Mouse (Mus musculus) heart, embryonic 14.5 days (tissue): ENCODE measurements around the gene Chst15. TPM values are rescaled to one million over a fixed set of nuclear protein-coding genes. Genes with fewer than 3 reads are reported as not detected.

Experiments
- ATAC-seq: fragments of 200-750 bp; cut with Nextera tagmentation; 2 replicates; pipeline ENCODE4 v1.8.0; 2017; ENCODE audit warnings: low read depth, moderate TSS enrichment; ENCODE audit not compliant: insufficient number of reproducible peaks, insufficient read depth, low FRiP score
- H3K27ac ChIP-seq, 2 experiments: fragments of 200-500 bp in 1 of 2; fragments of 300-500 bp in 1 of 2; sonication (generic) in 1 of 2; replicated peaks in 1 of 2; 2 replicates each; pipeline ENCODE4 v1.5.1; 2012 to 2014; ENCODE audit warnings: low read depth in 2 of 2, low read length in 2 of 2, control low read depth in 1 of 2, mild to moderate bottlenecking in 1 of 2, mixed read lengths in 1 of 2; ENCODE audit not compliant: control insufficient read depth in 1 of 2, insufficient read depth in 1 of 2
- H3K27me3 ChIP-seq: fragments of 300-500 bp; sonication (generic); 2 replicates; pipeline ENCODE4 v1.6.1; 2014; ENCODE audit warnings: mild to moderate bottlenecking, low read length, control low read depth; ENCODE audit not compliant: control insufficient read depth, insufficient read depth
- H3K36me3 ChIP-seq: fragments of 300-500 bp; sonication (generic); 2 replicates; pipeline ENCODE4 v1.6.1; 2014; ENCODE audit warnings: mild to moderate bottlenecking, control low read depth, low read length, mixed read lengths; ENCODE audit not compliant: control insufficient read depth, insufficient read depth
- H3K4me1 ChIP-seq, 2 experiments: fragments of 200-500 bp in 1 of 2; fragments of 300-500 bp in 1 of 2; sonication (generic) in 1 of 2; 2 replicates each; pipeline ENCODE4 v1.6.1; 2012 to 2014; ENCODE audit warnings: low read length in 2 of 2, control low read depth in 1 of 2, mixed read lengths in 1 of 2; ENCODE audit not compliant: control insufficient read depth in 2 of 2, insufficient read depth in 2 of 2
- H3K4me2 ChIP-seq: fragments of 300-500 bp; sonication (generic); 2 replicates; pipeline ENCODE4 v1.6.1; 2014; ENCODE audit warnings: mild to moderate bottlenecking, low read length
- H3K4me3 ChIP-seq, 2 experiments: fragments of 200-500 bp in 1 of 2; fragments of 300-500 bp in 1 of 2; sonication (generic) in 1 of 2; 2 replicates each; pipeline ENCODE4 v1.5.1; 2012 to 2014; ENCODE audit warnings: low read length in 2 of 2, mild to moderate bottlenecking in 2 of 2, control low read depth in 1 of 2, low read depth in 1 of 2, moderate library complexity in 1 of 2; ENCODE audit not compliant: control insufficient read depth in 1 of 2, insufficient read depth in 1 of 2
- H3K9ac ChIP-seq: fragments of 300-500 bp; sonication (generic); 2 replicates; pipeline ENCODE4 v1.6.1; 2014; ENCODE audit warnings: mild to moderate bottlenecking, low read length
- H3K9me3 ChIP-seq: fragments of 300-500 bp; sonication (generic); 2 replicates; pipeline ENCODE4 v1.6.1; 2016; ENCODE audit warnings: low read length, control low read depth; ENCODE audit not compliant: control insufficient read depth
- WGBS: fragments of 180-500 bp; shearing (Covaris S2); extraction: QIAGEN DNeasy Blood & Tissue Kit; methylation state at CpG from one replicate; pipeline ENCODE4 v1.1.7; 2014; 5-methylcytosine and 5-hydroxymethylcytosine counted together
- polyA plus RNA-seq: library from polyadenylated mRNA; unstranded; fragments of >200 nt; fragmentation: Nextera tagmentation; extraction: Ambion mirVana; gene quantifications from 2 replicates; pipeline ENCODE4 v1.2.1, GENCODE M21; 2014

Chst15 gene
- polyA plus RNA-seq, 1 experiment from 2014 or later = 3.3 TPM

DNA sequence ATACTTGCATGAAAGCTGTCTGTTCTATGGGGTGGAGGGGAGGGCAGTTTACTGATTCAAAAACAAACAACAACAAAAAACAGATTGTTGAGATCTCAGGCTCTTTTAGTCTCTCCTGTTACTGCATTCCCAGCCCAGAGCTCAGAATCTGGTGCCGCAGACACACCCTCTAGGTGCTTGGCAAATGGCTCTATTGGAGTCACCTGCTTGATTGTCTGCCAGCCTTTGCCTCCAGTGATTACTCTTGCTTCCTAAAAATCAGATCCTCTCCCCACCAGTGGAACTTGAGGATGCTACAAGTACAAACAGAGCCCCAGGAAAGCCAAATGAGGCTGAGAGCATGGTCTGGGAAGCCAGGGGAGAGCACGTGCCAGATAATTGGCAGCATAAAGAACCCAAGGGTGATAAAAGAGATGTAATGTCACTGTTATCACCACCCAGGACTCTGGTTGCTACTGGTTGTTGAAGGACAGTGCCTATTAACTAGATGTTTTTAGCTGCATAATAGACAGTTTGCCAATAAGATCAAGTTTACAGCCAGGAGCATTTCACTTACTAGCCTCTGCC lies 4.4 kb upstream of the Chst15 start:
- Histone ChIP-seq H3K27me3 (no peaks in the 10 kb centered on the region), H3K4me2 (no peak overlapping the region), H3K9me3 (no peaks in the 10 kb centered on the region), H3K4me3 (no peak overlapping the region), H3K4me1 (peaks cover 6 to 8% of the 10 kb centered on the region in 2 experiments; a peak in 2 of 4 replicates), H3K27ac (no peak overlapping the region), H3K36me3 (no peaks in the 10 kb centered on the region), H3K9ac (no peak overlapping the region)
- WGBS = 59% methylated on average over 2 of the region's 2 CpGs
- ATAC-seq = no peak

DNA sequence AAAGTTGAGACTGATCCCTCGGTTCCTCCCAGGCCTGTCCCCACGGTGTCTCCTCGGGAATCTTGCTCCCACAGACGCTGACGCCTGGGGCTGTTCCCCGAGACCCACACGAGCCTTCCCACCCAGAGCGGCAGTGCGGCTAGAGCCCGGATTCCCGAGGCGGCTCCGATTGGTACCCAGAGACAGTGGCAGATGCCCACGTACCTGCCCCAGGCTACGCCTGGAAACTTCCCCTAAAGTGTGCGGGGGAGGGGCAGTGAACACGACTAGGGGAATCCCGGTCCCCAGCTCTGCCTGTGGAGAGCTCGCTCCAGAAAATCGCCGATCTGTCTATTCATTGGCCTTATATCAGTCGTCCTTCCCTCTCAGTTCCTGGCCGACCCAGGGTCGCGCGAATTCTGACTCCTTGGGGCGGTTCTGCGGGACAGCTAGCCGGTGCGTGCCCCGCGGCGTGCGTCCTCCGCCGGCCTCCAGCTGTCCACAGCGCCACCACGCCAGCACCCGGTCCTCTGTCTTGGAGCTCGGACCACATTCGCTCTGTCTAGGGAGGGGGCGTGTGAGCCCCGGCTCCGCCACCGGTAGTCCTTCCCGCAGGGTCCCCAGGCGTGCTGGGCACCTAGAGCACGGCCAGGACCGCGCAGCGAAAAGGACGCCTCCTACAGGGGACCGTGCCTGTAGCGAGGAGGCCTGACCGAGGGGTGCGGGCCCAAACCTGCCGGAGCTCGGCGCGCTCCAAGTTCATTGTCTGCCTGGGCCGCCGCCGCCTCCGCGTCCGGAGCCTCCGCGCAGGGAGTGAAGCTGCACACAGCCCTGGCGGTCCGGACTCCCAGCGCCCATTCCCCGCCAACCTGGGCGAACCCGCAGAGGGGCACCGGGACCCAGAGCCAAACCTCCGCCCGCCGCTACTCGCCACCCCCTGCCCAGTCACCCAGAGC lies 660 bp downstream of the Chst15 start:
- peak overlapping the region; percentile 9 to 39; a peak in 2 of 4 replicates for H3K27ac ChIP-seq
- H3K9me3 ChIP-seq = no peaks in the 10 kb centered on the region
- WGBS = under 1% methylated on average over 79 of the region's 79 CpGs
- peak overlapping the region; percentile 68 to 79 for H3K4me3 ChIP-seq
- peak overlapping the region; percentile 100 for H3K4me2 ChIP-seq
- H3K9ac ChIP-seq = peak overlapping the region; percentile 82
- no peaks in the 10 kb centered on the region for H3K4me1 ChIP-seq
- ATAC-seq = peak; percentile 77
- no peaks in the 10 kb centered on the region for H3K36me3 ChIP-seq
- no peaks in the 10 kb centered on the region for H3K27me3 ChIP-seq

DNA sequence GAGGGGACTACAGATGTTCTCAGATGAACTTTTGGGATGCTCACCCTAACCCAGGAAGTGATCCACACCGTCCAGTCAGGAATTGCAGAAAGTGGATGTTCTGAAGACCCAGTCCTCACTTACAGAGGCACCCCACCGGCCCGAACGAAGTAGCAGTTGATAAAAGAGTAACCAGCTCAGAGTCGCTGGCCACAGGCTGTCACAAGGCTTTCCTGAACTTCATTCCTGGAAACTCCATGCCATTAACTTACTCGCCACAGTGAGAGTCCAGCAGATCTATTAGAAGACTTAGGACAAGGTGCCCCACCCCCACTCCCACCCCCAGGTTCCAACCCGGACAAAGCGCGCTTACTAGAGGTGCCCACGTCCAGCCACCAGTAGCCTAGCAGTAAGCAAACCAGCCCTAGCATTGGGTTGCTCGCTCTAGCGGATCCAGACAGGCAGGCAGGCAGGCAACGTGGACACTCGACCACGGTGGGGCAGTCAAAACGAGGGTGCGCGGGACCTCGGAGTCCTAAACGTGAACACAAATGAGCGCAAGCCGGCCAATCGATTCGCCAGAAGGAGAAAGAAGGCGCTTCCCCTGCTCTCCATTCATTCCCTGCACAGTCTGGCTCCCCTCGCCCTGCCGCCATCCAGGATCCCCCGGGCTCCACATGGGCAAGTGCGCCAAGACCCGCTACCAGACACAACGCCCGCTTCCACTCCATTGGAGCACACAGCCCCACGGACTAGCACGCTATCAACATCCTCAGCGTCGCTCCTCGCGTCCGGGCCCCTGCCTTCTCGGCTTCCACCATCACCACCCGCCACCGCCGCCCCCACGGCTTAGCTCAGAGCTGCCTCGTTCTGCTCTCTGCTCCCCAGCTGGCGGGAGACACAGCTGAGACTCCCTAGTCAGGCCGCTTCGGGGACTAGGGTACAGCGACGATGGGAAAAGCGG lies 1.6 kb downstream of the Chst15 start:
- Histone ChIP-seq H3K9me3 (no peaks in the 10 kb centered on the region), H3K4me3 (peak overlapping the region; percentile 68 to 79), H3K4me2 (peak overlapping the region; percentile 100), H3K27ac (peak overlapping the region in 1 of 2 experiments; percentile 10; a peak in 2 of 4 replicates), H3K4me1 (no peaks in the 10 kb centered on the region), H3K9ac (peak overlapping the region; percentile 82), H3K36me3 (no peaks in the 10 kb centered on the region), H3K27me3 (no peaks in the 10 kb centered on the region)
- ATAC-seq = peak; percentile 36; the same call in 1 of the 2 replicates
- 2% methylated on average over 50 of the region's 51 CpGs for WGBS

DNA sequence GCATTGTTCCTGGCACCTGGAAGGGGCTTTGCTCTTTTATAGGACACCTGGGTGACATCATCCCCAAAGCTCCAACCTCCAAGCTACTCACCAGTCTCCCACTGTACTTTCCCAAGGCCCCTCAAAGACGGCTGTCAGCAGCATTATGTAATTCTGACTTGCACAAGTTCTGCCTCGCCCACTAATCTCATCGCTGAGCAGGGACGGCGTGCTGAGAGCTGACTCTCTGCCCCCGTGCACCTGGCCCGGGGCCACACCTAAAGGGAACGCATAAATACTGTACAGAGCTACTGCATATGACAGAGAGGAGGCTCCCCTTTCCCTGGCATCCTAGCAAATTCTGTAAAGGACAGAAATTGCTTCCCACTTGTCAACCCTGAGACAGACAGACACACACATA lies 4.6 kb downstream of the Chst15 start:
- no peak overlapping the region for H3K9ac ChIP-seq
- no peak for ATAC-seq
- H3K4me1 ChIP-seq = no peaks in the 10 kb centered on the region
- no peak overlapping the region for H3K27ac ChIP-seq
- H3K9me3 ChIP-seq = no peaks in the 10 kb centered on the region
- no peak overlapping the region for H3K4me3 ChIP-seq
- H3K4me2 ChIP-seq = no peak overlapping the region
- H3K27me3 ChIP-seq = no peaks in the 10 kb centered on the region
- H3K36me3 ChIP-seq = no peaks in the 10 kb centered on the region
- 70% methylated on average over 8 of the region's 8 CpGs for WGBS

DNA sequence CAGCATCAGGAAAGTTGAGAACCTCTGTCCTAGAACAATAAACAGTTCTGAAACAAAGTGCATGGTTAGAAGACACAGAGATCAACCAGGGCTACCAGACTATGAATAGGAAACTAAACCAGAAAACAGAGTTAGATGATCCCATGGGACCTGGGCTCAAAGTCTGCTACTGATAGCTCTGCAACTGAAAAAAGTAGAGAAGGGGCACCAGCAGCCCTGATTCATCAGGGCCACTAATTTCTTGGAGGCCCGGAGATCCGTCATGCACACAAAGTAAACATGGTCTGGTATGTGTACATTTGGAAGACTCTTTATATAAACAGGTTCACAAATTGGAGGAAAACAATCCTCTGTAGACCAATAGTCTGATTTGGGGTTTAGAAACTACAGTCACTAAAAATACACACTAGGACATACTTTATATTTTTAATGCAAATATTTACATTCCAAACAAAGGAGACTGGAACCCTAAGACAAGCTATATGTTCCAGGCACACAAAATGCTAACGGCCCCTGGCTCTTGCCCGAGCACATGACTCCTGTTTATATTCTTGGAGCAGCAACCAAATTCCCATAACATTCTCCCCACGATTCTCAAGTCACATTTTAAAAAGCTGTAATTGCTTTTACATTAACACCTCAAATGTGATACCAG lies 8.4 kb downstream of the Chst15 start:
- H3K27me3 ChIP-seq = no peaks in the 10 kb centered on the region
- H3K27ac ChIP-seq = no peak overlapping the region
- WGBS = 65% methylated on average over 5 of the region's 5 CpGs
- no peak overlapping the region for H3K4me3 ChIP-seq
- no peaks in the 10 kb centered on the region for H3K36me3 ChIP-seq
- H3K9me3 ChIP-seq = no peaks in the 10 kb centered on the region
- no peak overlapping the region for H3K4me2 ChIP-seq
- no peak overlapping the region for H3K9ac ChIP-seq
- no peaks in the 10 kb centered on the region for H3K4me1 ChIP-seq
- no peak for ATAC-seq

DNA sequence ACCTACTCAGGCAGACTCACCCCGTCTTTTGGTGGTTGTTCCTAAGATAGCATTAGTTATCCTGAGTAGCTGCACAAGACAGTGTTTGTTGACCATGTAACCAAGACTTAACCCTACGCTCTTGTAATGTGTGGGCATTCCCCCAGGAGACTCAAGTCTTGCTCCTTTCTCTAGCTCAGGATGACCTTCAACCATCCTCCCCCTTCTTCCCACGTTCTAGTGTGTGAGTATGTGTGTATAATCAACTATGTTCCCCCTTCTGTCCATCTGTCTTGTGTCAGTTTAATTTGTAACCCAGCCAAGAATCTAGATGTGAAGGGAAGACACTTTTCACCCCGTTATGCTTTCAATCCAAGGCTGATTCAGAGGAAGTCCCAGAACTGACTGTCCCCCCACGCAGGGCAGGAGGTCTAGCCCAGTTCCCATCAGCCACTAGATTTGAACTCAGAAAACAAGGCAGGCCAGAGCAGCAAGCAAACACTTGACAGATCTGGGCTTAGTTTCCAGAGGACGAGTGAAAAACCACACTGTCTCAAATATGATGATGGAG lies 9.2 kb downstream of the Chst15 start:
- Histone ChIP-seq H3K4me3 (no peak overlapping the region), H3K9me3 (no peaks in the 10 kb centered on the region), H3K9ac (no peak overlapping the region), H3K27ac (no peak overlapping the region), H3K27me3 (no peaks in the 10 kb centered on the region), H3K4me2 (no peak overlapping the region), H3K4me1 (no peaks in the 10 kb centered on the region), H3K36me3 (no peaks in the 10 kb centered on the region)
- WGBS = 53% methylated on average over 6 of the region's 6 CpGs
- ATAC-seq = no peak
